Mouse (Mus musculus) CD4-positive helper T cell, adult 2 months (primary cell): ENCODE data around the gene Nup153.
A peak's percentile ranks its signal among the peaks of the same experiment; 100 is the strongest.

Source experiments
- DNase-seq: peaks from one replicate; pipeline ENCODE4 v3.0.0-alpha.2; 2012; ENCODE audit warnings: low read depth, missing footprints, low spot score

The Nup153 gene

GRCm38 (mm10) chr13:46670514-46670913 is 57.2 kb downstream of the Nup153 start:
- peak; percentile 22 for DNase-seq

DNA sequence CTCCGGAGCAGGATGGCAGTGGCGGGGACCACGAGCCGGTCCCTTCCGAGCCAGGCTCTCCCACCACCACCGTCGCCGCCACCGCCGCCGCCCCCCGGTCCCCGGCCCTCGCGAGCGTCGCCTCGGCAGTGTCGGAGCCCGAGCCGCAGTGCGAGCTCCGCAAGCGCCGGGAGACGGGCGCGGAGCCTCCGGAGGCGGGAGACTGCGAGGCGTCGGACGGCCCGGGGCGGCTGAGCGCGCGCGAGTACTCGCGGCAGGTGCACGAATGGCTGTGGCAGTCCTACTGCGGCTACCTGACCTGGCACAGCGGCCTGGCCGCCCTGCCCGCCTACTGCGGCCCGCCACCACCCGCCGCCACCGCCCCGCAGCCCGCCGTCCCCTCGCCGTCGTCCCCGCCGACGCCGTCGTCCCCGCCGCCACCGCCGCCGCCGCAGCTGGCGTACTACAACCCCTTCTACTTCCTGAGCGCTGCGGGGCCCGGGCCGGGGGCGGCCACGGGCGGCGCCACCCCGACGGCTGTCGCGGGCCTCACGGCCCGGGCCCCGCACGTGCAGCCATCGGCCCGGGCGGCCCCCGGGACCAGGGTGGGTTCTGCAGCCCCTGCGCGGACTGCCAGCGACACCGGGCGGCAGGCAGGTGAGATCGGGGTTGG is 58.0 kb downstream of the Nup153 start:
- DNase-seq: peak; percentile 66

DNA sequence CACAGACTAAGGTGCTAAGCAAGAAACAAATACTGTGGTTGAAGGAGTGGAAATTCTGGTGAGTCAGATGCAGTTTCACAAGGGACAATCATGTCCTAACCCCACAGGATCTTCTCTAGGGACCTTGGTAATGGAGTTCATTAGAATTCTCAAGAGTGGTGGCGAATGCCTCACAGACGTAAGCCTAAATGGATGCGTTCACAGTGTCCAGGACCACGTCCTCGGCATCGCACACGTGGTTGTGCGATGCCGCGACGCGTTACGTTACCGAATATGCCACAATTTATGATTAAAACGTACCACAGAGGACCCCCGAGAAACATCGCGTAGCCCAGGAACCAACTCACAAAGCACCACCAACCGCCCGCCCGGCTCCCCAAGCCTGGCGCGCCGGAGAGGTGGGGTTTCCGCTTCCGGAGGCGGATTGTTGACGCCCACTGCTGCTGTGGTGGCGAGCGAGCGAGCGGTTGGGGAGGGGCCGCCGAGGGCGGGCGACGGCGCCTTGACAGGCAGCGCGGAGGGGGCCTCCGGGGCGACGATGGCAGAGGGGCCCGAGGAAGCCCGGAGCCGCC is 58.6 kb downstream of the Nup153 start, which contains the start of gene Fam8a1:
Fam8a1 (plus strand) TSS at position 475 of the 572 bp plus-strand sequence.
- DNase-seq: peak; percentile 94

- DNase-seq: peak; percentile 59
Observed at GRCm38 (mm10) chr13:46663461-46663964, 64.2 kb downstream of the Nup153 start.

DNA sequence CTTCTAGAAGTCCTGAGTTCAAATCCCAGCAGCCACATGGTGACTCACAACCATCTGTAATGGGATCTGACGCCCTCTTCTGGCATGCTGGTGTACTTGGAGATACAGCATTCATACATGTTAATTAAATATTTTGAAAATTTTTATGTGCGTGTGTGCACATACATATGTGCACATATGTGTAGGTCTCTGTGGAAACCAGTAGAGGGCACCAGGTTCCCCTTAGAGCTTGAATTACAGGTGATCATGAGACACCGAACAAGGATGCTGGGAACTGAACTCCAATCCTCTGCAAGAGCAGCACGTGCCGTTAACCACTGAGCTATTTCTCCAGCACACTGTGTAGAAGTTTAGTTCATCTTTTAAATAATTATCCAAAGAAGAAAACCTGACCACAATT is 68.5 kb downstream of the Nup153 start:
- no peak for DNase-seq

GRCm38 (mm10) chr13:46654566-46654965 is 73.2 kb downstream of the Nup153 start:
- no peak for DNase-seq

DNA sequence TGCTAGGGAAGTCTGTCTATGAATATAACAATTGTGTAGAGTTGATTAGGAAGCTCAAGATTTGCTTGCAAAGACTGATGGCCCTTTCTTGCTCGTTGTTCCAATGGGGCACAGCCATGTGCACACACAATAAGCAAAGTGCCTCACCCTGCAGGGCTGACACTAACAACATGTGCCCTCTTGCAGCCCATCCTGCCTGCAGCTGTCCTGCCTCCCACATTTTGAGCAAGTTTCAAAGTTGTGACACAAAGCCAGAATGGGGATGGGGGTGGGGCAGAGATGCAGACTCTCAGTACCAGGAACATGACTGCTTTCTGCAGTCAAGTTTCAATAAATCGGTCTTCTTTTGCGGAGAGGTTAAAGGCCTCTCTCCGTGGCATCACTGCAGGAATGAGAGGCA is 74.1 kb downstream of the Nup153 start:
- no peak for DNase-seq

DNA sequence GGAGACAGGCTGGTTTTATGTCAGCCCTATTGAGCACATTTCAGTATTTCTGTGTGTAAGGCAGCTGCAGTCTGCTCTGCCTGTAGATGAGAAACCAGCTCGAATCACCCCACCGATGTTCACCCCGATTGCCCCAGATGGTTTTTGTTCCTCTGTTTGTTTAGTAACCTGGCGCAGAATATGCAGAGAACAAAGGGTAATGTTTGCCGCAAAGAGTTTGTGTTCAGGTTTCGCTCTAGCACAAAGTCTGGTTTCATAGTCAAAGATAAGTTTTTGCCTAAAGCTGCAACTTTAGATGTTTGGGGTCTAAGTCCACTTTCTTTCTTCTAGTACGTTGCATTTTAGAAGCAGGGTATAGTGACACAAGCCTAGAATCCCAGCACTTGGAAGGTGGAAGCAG is 75.1 kb downstream of the Nup153 start:
- DNase-seq: no peak

GRCm38 (mm10) chr13:46651853-46652252 is 75.9 kb downstream of the Nup153 start:
- no peak for DNase-seq

DNA sequence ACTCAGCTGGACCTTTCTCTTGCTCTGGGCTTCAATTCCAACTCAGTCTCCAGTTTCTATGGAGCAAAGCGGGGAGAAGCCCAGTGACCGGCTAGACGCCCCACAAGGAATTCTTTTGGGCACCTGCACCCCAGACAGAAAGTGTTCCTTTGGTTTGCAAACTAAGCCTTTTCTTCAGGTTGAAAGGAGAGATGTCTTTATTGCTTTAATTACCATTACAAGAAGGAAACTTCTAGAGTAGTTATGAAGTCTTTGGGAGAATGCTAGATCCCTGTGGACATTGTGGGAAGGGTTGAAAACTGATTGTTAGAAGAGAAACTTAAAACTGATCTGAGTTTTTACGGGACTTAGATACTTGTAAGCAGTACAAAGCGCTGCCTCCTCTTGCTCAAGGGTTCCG is 82.3 kb downstream of the Nup153 start:
- DNase-seq: no peak

DNA sequence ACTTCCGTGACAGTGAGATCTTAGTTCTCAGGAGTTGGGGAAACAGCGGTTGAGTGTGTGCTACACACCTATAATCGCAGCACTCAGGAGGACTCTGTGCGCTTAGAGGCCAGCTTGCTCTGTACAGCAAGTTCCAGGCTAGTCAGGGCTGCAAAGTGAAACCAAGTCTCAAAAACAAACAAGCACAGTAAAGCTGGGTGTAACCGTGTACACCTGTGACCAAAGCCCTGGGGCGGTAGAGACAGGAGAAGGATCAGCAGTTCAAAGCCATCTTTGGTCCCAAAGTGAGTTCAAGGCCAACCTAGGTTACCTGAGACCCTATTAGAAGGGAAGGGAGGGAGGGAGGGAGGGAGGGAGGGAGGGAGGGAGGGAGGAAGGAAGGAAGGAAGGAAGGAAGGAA is 83.6 kb downstream of the Nup153 start:
- DNase-seq: no peak

GRCm38 (mm10) chr13:46642318-46642717 is 85.4 kb downstream of the Nup153 start:
- DNase-seq: no peak

DNA sequence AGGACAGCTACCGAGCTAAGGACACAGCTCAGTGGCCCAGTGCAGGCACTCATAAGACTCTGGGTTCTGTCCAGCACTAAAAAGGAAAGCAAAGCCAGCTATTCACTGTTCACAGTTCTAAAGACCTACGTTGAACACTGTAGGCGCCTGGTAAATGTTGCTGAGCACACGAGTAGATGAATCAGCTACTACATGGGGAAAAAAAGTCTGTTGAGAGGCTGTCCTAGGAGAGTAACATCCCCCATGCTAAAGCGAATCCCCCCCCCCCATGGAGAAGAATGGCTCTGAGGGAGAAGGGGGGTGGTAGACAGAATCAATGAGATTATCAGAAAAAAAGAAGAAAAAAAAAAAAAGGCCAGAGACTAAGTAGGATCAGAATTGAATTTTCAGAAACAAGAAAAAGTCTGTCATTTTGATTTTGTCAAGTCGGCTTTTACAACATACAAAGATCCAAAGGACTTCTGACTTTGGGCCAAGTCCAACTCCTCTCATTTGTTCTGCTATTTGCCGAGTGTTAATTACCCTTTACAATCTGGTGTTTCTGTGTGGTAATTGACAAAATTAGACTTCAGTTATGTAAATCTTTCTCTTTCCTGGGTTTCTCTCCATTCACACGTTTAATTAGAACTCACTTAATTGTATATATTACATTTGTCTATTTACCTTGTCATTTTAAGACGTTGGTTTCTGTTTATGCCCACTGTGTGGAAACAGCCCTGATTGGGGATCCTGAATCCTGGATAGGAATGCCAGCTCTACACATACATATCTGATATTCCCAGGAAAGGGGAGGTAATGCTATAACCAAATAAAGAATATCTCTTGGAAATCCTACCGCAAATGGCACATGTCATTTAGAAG is 86.9 kb downstream of the Nup153 start:
- no peak for DNase-seq

- DNase-seq: no peak
Observed at GRCm38 (mm10) chr13:46634133-46634488, 93.6 kb downstream of the Nup153 start.

- no peak for DNase-seq
Observed at GRCm38 (mm10) chr13:46633320-46634132, 94.2 kb downstream of the Nup153 start.

GRCm38 (mm10) chr13:46632796-46633195 is 94.9 kb downstream of the Nup153 start:
- no peak for DNase-seq
